Mouse (Mus musculus) left cerebral cortex, adult 18-20 months (tissue): ENCODE measurements around the gene Vamp3. TPM values are rescaled to one million over a fixed set of nuclear protein-coding genes. Genes with fewer than 3 reads are reported as not detected.

Source experiments
- DNase-seq, 2 experiments: peaks; one replicate each; pipeline ENCODE4 v3.0.0; 2021 to 2022; ENCODE audit warnings: low spot score in 2 of 2, mixed read lengths in 1 of 2
- long read RNA-seq, 2 experiments: library from polyadenylated mRNA; stranded (forward); transcript quantifications; one replicate each; pipeline ENCODE4 v2.0.0; 2021
- total RNA-seq, 2 experiments: library from RNA; stranded (reverse); gene quantifications; 2 replicates each; pipeline ENCODE4 v1.2.3; 2021

The Vamp3 gene
- 10 to 100 TPM; 28.6 to 28.8 TPM for total RNA-seq
- long read RNA-seq, experiment 1, transcript Vamp3-201 (5 exons, 2,120 nt): major isoform, 35 of 40 reads
- long read RNA-seq, experiment 1, partial matches to known transcripts: 1 of 40 reads
- long read RNA-seq, experiment 1, other reads (novel, unspliced or antisense): 3 of 40 reads
- long read RNA-seq, experiment 2, transcript Vamp3-201 (5 exons, 2,120 nt): major isoform, 35 of 39 reads
- long read RNA-seq, experiment 2, partial matches to known transcripts: 2 of 39 reads
- long read RNA-seq, experiment 2, other reads (novel, unspliced or antisense): 2 of 39 reads

GRCm38 (mm10) chr4:151057347-151058321 lies at the start of gene Vamp3:
Gene Vamp3 (minus strand): TSS chr4:151057963.
- DNase-seq: peak; percentile 99 to 100

GRCm38 (mm10) chr4:151106468-151106867 lies 48.7 kb upstream of the Vamp3 start:
- DNase-seq: no peak

GRCm38 (mm10) chr4:151105886-151106285 lies 48.1 kb upstream of the Vamp3 start:
- DNase-seq: no peak

GRCm38 (mm10) chr4:151104147-151104546 lies 46.4 kb upstream of the Vamp3 start:
- DNase-seq: peak in 1 of 2 experiments; percentile 7

- DNase-seq: peak in 1 of 2 experiments; percentile 23
Observed at GRCm38 (mm10) chr4:151103646-151104045, 45.9 kb upstream of the Vamp3 start.

GRCm38 (mm10) chr4:151097104-151097438 lies 39.3 kb upstream of the Vamp3 start:
- DNase-seq: no peak

GRCm38 (mm10) chr4:151096334-151097103 lies 38.8 kb upstream of the Vamp3 start:
- no peak for DNase-seq

- peak in 1 of 2 experiments; percentile 56 for DNase-seq
Observed at GRCm38 (mm10) chr4:151095207-151095606, 37.4 kb upstream of the Vamp3 start.

- DNase-seq: no peak
Observed at GRCm38 (mm10) chr4:151089270-151089669, 31.5 kb upstream of the Vamp3 start, which contains the start of gene Gm13090. Gene Gm13090 (plus strand): TSS chr4:151089570.

GRCm38 (mm10) chr4:151088819-151089218 lies 31.1 kb upstream of the Vamp3 start:
- DNase-seq: no peak

- no peak for DNase-seq
Observed at GRCm38 (mm10) chr4:151087358-151087757, 29.6 kb upstream of the Vamp3 start.

GRCm38 (mm10) chr4:151083027-151083426 lies 25.3 kb upstream of the Vamp3 start:
- no peak for DNase-seq

- no peak for DNase-seq
Observed at GRCm38 (mm10) chr4:151081977-151082376, 24.2 kb upstream of the Vamp3 start.

GRCm38 (mm10) chr4:151081355-151081754 lies 23.6 kb upstream of the Vamp3 start:
- DNase-seq: no peak

GRCm38 (mm10) chr4:151074817-151075216 lies 17.1 kb upstream of the Vamp3 start:
- no peak for DNase-seq

- peak; percentile 81 to 87 for DNase-seq
Observed at GRCm38 (mm10) chr4:151073108-151073744, 15.5 kb upstream of the Vamp3 start.

- DNase-seq: no peak
Observed at GRCm38 (mm10) chr4:151070962-151071361, 13.2 kb upstream of the Vamp3 start.

- DNase-seq: no peak
Observed at GRCm38 (mm10) chr4:151068751-151069150, 11.0 kb upstream of the Vamp3 start.

GRCm38 (mm10) chr4:151059566-151059965 lies 1.8 kb upstream of the Vamp3 start:
- no peak for DNase-seq

GRCm38 (mm10) chr4:151058634-151059033 lies 871 bp upstream of the Vamp3 start:
- DNase-seq: no peak

- DNase-seq: no peak
Observed at GRCm38 (mm10) chr4:151051162-151051561, 6.6 kb downstream of the Vamp3 start.
